Mouse (Mus musculus) hematopoietic multipotent progenitor cell, adult 10-12 weeks (in vitro differentiated cells): ENCODE measurements around the gene Gga3. TPM values are rescaled to one million over a fixed set of nuclear protein-coding genes. Genes with fewer than 3 reads are reported as not detected.

ENCODE experiments used
- polyA plus RNA-seq: library from polyadenylated mRNA; stranded (reverse); fragments of >175 nt; gene quantifications from 2 replicates; pipeline ENCODE4 v1.2.3, GENCODE M21; 2012; ENCODE audit warnings: low replicate concordance

Gga3 gene
- 106 and 161 TPM in 2 replicates for polyA plus RNA-seq

GRCm38 (mm10) chr11:115603476-115604303, at the start of gene Gga3, which contains the start of gene Mrps7:
Gene Gga3, minus strand, starts transcription at chr11:115604051.
Gene Mrps7, plus strand, starts transcription at chr11:115603925.

GRCm38 (mm10) chr11:115627705-115628464, 24.0 kb upstream of the Gga3 start, which contains the start of gene Slc25a19:
Gene Slc25a19, minus strand, starts transcription at chr11:115628295.

GRCm38 (mm10) chr11:115612410-115613137, 8.7 kb upstream of the Gga3 start, which contains the start of gene Mif4gd:
Gene Mif4gd, minus strand, starts transcription at chr11:115612969.

GRCm38 (mm10) chr11:115564064-115564809, 39.6 kb downstream of the Gga3 start, which contains the start of gene Nup85:
Gene Nup85, plus strand, starts transcription at chr11:115564434.

GRCm38 (mm10) chr11:115536038-115536681, 67.7 kb downstream of the Gga3 start, which contains the start of gene Sumo2:
Gene Sumo2, minus strand, starts transcription at chr11:115536276.

Other genes starting within 250 kb of the Gga3 start
- 9.7 and 10.9 TPM in 2 replicates for gene Hid1, start 236.3 kb downstream of the Gga3 start, polyA plus RNA-seq
- gene Cdr2l, start 222.1 kb downstream of the Gga3 start, polyA plus RNA-seq = 0.38 and 0.57 TPM in 2 replicates
- 47.1 and 50.2 TPM in 2 replicates for gene Mrpl58, start 200.3 kb downstream of the Gga3 start, polyA plus RNA-seq
- 10.1 and 103 TPM in 2 replicates for gene Atp5h, start 184.1 kb downstream of the Gga3 start, polyA plus RNA-seq
- gene Kctd2, start 183.9 kb downstream of the Gga3 start, polyA plus RNA-seq = 29.7 and 94.9 TPM in 2 replicates
- 0.07 TPM in 1 of 2 replicates, not detected in the other for gene Trim80, start 163.5 kb downstream of the Gga3 start, polyA plus RNA-seq
- gene Slc16a5, start 141.6 kb downstream of the Gga3 start, polyA plus RNA-seq = 5.6 and 10.2 TPM in 2 replicates
- 137 and 301 TPM in 2 replicates for gene Armc7, start 128.4 kb downstream of the Gga3 start, polyA plus RNA-seq
- 133 and 179 TPM in 2 replicates for gene Nt5c, start 112.2 kb downstream of the Gga3 start, polyA plus RNA-seq
- 264 and 267 TPM in 2 replicates for gene Jpt1, start 89.7 kb downstream of the Gga3 start, polyA plus RNA-seq
- 92.3 and 235 TPM in 2 replicates for gene Sumo2, start 67.8 kb downstream of the Gga3 start, polyA plus RNA-seq
- 7.0 and 16.9 TPM in 2 replicates for gene Nup85, start 39.6 kb downstream of the Gga3 start, polyA plus RNA-seq
- 21.2 and 30.2 TPM in 2 replicates for gene Mrps7, start 126 bp downstream of the Gga3 start, polyA plus RNA-seq
- gene Mif4gd, start 8.9 kb upstream of the Gga3 start, polyA plus RNA-seq = 92.1 and 155 TPM in 2 replicates
- 71.6 and 118 TPM in 2 replicates for gene Slc25a19, start 24.2 kb upstream of the Gga3 start, polyA plus RNA-seq
- gene Grb2, start 104.5 kb upstream of the Gga3 start, polyA plus RNA-seq = 109 and 136 TPM in 2 replicates
- gene Tmem94, start 161.4 kb upstream of the Gga3 start, polyA plus RNA-seq = 59.6 and 65.3 TPM in 2 replicates
- 11.7 and 18.4 TPM in 2 replicates for gene Caskin2, start 209.6 kb upstream of the Gga3 start, polyA plus RNA-seq
- 40.7 and 86.6 TPM in 2 replicates for gene Tsen54, start 210.7 kb upstream of the Gga3 start, polyA plus RNA-seq
- gene Llgl2, start 220.0 kb upstream of the Gga3 start, polyA plus RNA-seq = 57.0 and 71.0 TPM in 2 replicates